Mouse (Mus musculus): ENCODE results near the gene Rara. TPM values are rescaled to one million over a fixed set of nuclear protein-coding genes. Genes with fewer than 3 reads are reported as not detected.

Rara gene
- polyA plus RNA-seq, 1 experiment from 2014 or later: 43.2 TPM

- Histone ChIP-seq H3K9me3 (ENCODE audit: low read depth, low read length) (no peaks in the 10 kb centered on the region), H3K4me1 (ENCODE audit: insufficient read depth) (peaks cover 60% of the 10 kb centered on the region), H3K27me3 (ENCODE audit: insufficient read depth, low read length) (no peaks in the 10 kb centered on the region), H3K9ac (peak overlapping the region; percentile 27), H3K4me2 (peak overlapping the region; percentile 100), H3K36me3 (ENCODE audit: insufficient read depth) (peaks cover 32% of the 10 kb centered on the region), H3K4me3 (ENCODE audit: low read depth, low read length) (peak overlapping the region; percentile 71), H3K27ac (ENCODE audit: low read depth) (peak overlapping the region; percentile 87)
- TF ChIP-seq CTCF (IDR thresholded peaks at IDR 0.05; ENCODE audit: low read depth): no peak
- ATAC-seq (ENCODE audit: insufficient read depth) (peak; percentile 0; the same call in 1 of the 2 replicates), DNase-seq (no peak)
- 4% methylated on average over 6 of the region's 6 CpGs for WGBS
Observed at GRCm38 (mm10) chr11:98964201-98964615, 36.6 kb downstream of the Rara start.

- H3K4me2 ChIP-seq: peak overlapping the region; percentile 100
- DNase-seq: no peak
- H3K4me1 ChIP-seq (ENCODE audit: insufficient read depth): peaks cover 62% of the 10 kb centered on the region
- peak overlapping the region; percentile 29 for H3K9ac ChIP-seq
- H3K27ac ChIP-seq (ENCODE audit: low read depth): peak overlapping the region; percentile 87
- 18% methylated on average over 15 of the region's 15 CpGs for WGBS
- peaks cover 38% of the 10 kb centered on the region for H3K36me3 ChIP-seq (ENCODE audit: insufficient read depth)
- H3K4me3 ChIP-seq (ENCODE audit: low read depth, low read length): peak overlapping the region; percentile 71
- H3K27me3 ChIP-seq (ENCODE audit: insufficient read depth, low read length): no peaks in the 10 kb centered on the region
- H3K9me3 ChIP-seq (ENCODE audit: low read depth, low read length): no peaks in the 10 kb centered on the region
- TF ChIP-seq CTCF (IDR thresholded peaks at IDR 0.05; ENCODE audit: low read depth): no peak
- ATAC-seq (ENCODE audit: insufficient read depth): no peak
Observed at GRCm38 (mm10) chr11:98964616-98965415, 37.2 kb downstream of the Rara start.

- Histone ChIP-seq H3K27me3 (ENCODE audit: insufficient read depth, low read length) (no peaks in the 10 kb centered on the region), H3K9me3 (ENCODE audit: low read depth, low read length) (no peaks in the 10 kb centered on the region), H3K4me3 (ENCODE audit: low read depth, low read length) (peak overlapping the region; percentile 71), H3K4me1 (ENCODE audit: insufficient read depth) (peaks cover 65% of the 10 kb centered on the region), H3K4me2 (peak overlapping the region; percentile 100), H3K9ac (peak overlapping the region; percentile 29), H3K27ac (ENCODE audit: low read depth) (peak overlapping the region; percentile 87; the same call in 1 of the 2 replicates), H3K36me3 (ENCODE audit: insufficient read depth) (peaks cover 46% of the 10 kb centered on the region)
- TF ChIP-seq CTCF (IDR thresholded peaks at IDR 0.05; ENCODE audit: low read depth): no peak
- no peak for ATAC-seq (ENCODE audit: insufficient read depth)
- WGBS: 13% methylated on average over 11 of the region's 11 CpGs
- no peak for DNase-seq
Observed at GRCm38 (mm10) chr11:98965416-98966077, 37.9 kb downstream of the Rara start.

- H3K27me3 ChIP-seq (ENCODE audit: insufficient read depth, low read length): no peaks in the 10 kb centered on the region
- ATAC-seq (ENCODE audit: insufficient read depth) (no peak), DNase-seq (no peak)
- H3K9ac ChIP-seq: no peak overlapping the region
- H3K27ac ChIP-seq (ENCODE audit: low read depth): 0 out of 2 replicates have a peak overlapping the region, but pooled peaks have one; percentile 37
- no peaks in the 10 kb centered on the region for H3K9me3 ChIP-seq (ENCODE audit: low read depth, low read length)
- peak; percentile 45 for TF ChIP-seq CTCF (IDR thresholded peaks at IDR 0.05; ENCODE audit: low read depth)
- peak overlapping the region; percentile 100; the same call in 1 of the 2 replicates for H3K4me2 ChIP-seq
- whole genome bisulfite sequencing: 33% methylated on average over 9 of the region's 9 CpGs
- H3K36me3 ChIP-seq (ENCODE audit: insufficient read depth): peaks cover 56% of the 10 kb centered on the region
- H3K4me3 ChIP-seq (ENCODE audit: low read depth, low read length): no peak overlapping the region
- peaks cover 70% of the 10 kb centered on the region for H3K4me1 ChIP-seq (ENCODE audit: insufficient read depth)
Observed at GRCm38 (mm10) chr11:98966499-98967141, 39.0 kb downstream of the Rara start.

GRCm38 (mm10) chr11:98968079-98968478 lies 40.5 kb downstream of the Rara start:
- H3K27ac ChIP-seq (ENCODE audit: low read depth): peak overlapping the region; percentile 82
- 30% methylated on average over 16 of the region's 16 CpGs for WGBS

GRCm38 (mm10) chr11:98968716-98969495 lies 41.3 kb downstream of the Rara start:
- Histone ChIP-seq H3K27ac (ENCODE audit: low read depth) (peak overlapping the region; percentile 82), H3K36me3 (ENCODE audit: insufficient read depth) (peaks cover 79% of the 10 kb centered on the region), H3K9ac (no peak overlapping the region), H3K27me3 (ENCODE audit: insufficient read depth, low read length) (no peaks in the 10 kb centered on the region), H3K4me3 (ENCODE audit: low read depth, low read length) (no peak overlapping the region), H3K4me2 (peak overlapping the region; percentile 46), H3K4me1 (ENCODE audit: insufficient read depth) (peaks cover 63% of the 10 kb centered on the region), H3K9me3 (ENCODE audit: low read depth, low read length) (no peaks in the 10 kb centered on the region)
- ATAC-seq (ENCODE audit: insufficient read depth) (no peak), DNase-seq (peak; percentile 75)
- WGBS: 10% methylated on average over 20 of the region's 20 CpGs
- no peak for TF ChIP-seq CTCF (IDR thresholded peaks at IDR 0.05; ENCODE audit: low read depth)

More at GRCm38 (mm10) chr11:98968079-98968478, 40.5 kb downstream of the Rara start:
- H3K9ac ChIP-seq: no peak overlapping the region
- no peaks in the 10 kb centered on the region for H3K27me3 ChIP-seq (ENCODE audit: insufficient read depth, low read length)
- ATAC-seq (ENCODE audit: insufficient read depth) (no peak), DNase-seq (no peak)
- peaks cover 66% of the 10 kb centered on the region for H3K4me1 ChIP-seq (ENCODE audit: insufficient read depth)
- H3K9me3 ChIP-seq (ENCODE audit: low read depth, low read length): no peaks in the 10 kb centered on the region
- H3K4me3 ChIP-seq (ENCODE audit: low read depth, low read length): no peak overlapping the region
- no peak for TF ChIP-seq CTCF (IDR thresholded peaks at IDR 0.05; ENCODE audit: low read depth)
- H3K36me3 ChIP-seq (ENCODE audit: insufficient read depth): peaks cover 71% of the 10 kb centered on the region
- peak overlapping the region; percentile 46 for H3K4me2 ChIP-seq

Measured in lung, embryonic 14.5 days (tissue).